Mouse (Mus musculus) testis, postnatal 10 days (tissue): ENCODE measurements around the gene Tiam2.

Source experiments
- DNase-seq: peaks from one replicate; pipeline ENCODE4 v3.0.0; 2021; ENCODE audit warnings: low spot score

The Tiam2 gene

GRCm38 (mm10) chr17:3452571-3453311, 126.4 kb downstream of the Tiam2 start:
- DNase-seq, result no peak

DNA sequence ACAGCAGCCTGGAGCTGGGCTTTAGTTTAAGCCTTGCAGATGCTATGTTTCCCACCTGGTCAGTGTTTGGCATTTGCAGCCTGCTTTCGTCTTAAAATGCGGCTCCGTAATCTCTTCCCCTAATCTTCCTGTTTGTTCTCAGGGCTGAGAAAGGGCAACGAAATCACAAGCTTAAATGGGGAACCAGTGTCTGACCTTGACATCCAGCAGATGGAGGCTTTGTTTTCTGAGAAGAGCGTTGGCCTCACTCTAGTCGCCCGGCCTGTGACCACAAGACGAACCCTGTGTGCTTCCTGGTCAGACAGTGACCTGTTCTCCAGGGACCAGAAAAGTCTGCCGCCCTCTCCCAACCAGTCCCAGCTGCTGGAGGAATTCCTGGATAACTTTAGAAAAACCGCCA, 127.6 kb downstream of the Tiam2 start:
- DNase-seq, result no peak

- no peak for DNase-seq
Observed at GRCm38 (mm10) chr17:3454850-3455249, 128.5 kb downstream of the Tiam2 start.

- no peak for DNase-seq
Observed at GRCm38 (mm10) chr17:3457914-3458681, 131.7 kb downstream of the Tiam2 start.

- no peak for DNase-seq
Observed at GRCm38 (mm10) chr17:3465861-3466260, 139.5 kb downstream of the Tiam2 start.

DNA sequence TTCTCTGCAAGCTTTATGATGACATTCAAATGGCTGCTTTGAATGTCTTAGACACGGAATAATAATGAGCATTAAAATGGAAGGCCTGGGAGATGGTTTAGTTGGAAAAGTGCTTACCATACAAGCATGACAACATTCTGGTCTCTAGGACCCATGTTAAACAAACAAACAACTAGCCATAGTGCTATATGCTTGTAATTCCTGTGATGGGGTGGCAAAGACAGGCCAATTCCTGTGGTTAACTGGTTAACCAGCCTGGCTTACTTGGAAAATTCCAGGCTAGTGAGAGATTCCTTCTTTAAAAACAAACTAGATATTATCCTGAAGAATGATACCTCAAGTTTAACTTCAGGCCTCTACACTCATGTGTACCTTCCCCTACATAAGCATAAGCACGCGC, 140.3 kb downstream of the Tiam2 start:
- no peak for DNase-seq

GRCm38 (mm10) chr17:3467636-3468324, 141.4 kb downstream of the Tiam2 start:
- no peak for DNase-seq

DNA sequence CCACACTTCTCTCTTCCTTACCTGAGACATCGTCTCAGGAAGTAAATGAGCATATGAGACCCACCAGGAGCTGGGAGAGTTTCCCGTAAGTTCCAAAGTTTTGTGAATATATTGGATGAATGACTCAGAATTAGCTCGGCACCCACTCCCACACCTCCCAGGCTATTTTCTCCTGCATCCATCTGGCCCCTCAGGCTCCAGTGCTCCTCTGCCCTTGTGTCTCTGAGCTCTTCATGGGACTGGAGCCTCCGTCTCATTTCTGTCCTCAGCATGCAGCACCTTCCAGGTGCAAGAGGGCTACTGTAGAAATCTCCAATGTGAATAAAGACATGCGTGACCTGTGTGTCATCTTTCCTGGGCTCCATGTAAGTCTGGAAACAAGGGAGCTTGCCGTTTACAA, 145.6 kb downstream of the Tiam2 start:
- DNase-seq, result no peak

- no peak for DNase-seq
Observed at GRCm38 (mm10) chr17:3476546-3476945, 150.2 kb downstream of the Tiam2 start.

DNA sequence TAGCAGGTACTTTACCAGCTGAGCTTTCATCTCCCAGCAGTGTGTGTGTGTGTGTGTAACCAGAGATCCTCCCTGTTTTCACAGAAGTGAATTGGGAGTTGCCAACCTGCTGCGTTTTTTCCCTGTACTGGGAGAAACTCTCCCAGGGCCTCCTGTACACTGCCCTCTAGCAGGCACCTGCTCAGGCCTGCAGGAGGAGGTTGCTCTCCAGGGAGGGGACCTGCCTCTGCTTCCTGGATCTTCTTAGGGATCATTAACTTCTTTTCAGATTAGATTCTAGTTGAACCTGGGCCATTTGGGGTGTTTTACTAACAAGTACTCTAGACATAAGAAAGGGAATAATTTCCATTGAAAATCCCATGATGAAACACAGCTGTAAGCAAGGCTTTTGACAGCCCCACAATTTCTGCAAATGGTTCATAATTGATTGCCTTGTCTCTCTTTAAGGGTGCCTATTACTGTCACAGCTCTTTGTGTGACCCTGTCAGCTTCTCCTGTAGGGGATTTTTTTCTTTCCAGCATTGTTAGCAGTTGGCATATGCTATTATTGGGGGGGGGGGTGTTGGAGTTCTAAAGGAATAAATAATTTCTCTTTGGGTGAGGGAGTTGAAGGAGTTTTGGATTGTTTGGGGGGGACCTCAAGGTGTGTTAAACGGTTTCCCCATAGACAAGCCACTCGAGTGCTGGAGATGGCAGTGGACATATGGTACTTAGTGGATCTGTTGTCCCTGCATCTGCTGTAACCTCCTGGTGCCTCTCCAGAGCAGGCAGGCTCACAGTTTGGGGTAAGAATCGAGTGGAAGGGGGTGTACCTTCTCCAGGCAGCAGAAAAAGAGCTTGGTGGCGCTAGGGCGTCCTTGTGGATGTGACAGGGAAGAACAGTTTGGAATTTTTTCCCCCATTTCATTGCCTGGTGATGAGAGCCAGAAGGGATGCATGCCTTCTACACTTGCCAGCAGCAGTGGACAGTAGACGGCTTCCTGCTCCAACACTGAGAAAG, 155.5 kb downstream of the Tiam2 start:
- no peak for DNase-seq

- DNase-seq, result no peak
Observed at GRCm38 (mm10) chr17:3483091-3483490, 156.7 kb downstream of the Tiam2 start.

GRCm38 (mm10) chr17:3485851-3486250, 159.5 kb downstream of the Tiam2 start:
- DNase-seq, result no peak

DNA sequence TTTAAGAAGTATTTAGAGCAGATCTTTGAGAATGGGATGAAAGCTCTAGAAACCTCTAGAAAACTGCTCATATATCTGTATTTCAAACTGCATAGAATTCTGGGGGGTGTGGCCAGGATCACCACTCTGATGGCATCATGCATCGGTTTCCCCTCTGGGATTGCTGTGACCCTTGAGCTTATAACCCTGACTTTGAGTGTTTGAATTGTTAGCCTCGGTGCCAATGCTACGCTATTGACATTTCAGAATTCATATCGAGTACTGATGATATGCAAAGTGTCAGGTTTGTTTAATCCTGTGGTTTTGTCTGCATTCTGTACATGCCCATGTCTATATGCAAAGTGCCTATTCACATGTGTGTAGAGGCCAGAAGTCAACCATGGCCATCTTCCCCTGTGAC, 160.8 kb downstream of the Tiam2 start:
- no peak for DNase-seq

DNA sequence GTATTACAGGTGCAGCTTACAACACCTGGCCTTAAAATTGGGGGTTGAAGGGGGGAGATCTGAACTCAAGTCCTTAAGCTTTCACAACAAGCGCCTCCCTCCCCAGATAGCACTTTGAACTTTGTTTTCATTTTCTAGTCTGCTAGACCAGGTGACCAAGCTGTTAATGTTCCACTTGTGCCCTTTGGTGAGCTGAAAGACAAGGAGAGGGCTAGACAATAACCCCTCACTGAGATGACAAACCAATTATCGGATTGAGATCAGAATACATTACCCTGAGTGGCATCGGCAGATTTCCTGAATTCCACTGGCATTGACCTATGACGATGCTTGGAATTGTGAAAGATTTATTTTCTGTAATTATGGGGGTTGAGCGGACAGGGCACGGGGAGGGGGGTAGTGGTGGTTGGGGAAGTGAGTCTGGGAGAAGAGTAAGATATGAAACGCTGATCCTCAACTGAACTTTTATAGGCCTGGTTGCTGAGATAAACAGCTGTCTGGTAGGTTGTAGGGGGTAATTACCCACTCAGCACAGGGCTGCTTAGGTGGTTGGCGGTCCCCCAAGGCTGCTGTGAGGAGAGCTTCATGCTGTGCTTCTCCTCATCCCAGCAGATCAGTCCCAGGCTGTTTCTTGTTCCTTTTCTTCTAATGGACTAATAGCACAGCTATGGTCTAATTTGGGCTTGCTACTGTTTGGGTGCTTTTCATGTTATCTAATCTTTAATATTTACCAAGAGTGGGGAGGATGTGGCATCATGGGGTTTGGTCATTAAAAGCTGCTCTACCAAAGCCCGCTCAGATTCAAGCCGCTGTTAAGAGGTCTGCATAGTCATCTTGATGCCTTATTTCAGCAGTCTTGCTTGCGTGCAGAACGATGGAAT, 161.6 kb downstream of the Tiam2 start:
- DNase-seq, result no peak

- DNase-seq, result no peak
Observed at GRCm38 (mm10) chr17:3490216-3490895, 164.0 kb downstream of the Tiam2 start.

- no peak for DNase-seq
Observed at GRCm38 (mm10) chr17:3491065-3491464, 164.7 kb downstream of the Tiam2 start.

- DNase-seq, result no peak
Observed at GRCm38 (mm10) chr17:3491667-3492066, 165.3 kb downstream of the Tiam2 start.

GRCm38 (mm10) chr17:3495576-3495975, 169.2 kb downstream of the Tiam2 start:
- DNase-seq, result no peak

- DNase-seq, result no peak
Observed at GRCm38 (mm10) chr17:3496080-3496479, 169.7 kb downstream of the Tiam2 start.

DNA sequence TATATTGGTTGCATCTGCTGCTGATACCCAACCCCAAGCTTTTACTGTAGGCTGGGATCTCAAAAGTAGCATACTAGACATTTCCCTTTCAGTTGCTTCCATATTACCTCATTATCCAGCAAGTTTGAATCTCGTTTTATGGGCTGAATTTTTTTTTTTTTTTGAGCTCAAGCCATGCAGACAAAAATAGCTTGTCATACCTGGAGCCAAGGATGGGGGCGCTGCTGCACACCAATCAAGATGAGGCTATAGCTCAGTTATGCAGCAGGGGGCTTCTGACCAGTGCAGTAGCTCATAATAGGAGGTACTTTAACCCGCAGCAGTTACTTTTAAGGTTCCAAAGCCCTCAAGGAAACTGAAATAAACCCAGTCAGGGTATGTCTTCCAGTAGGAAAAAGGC, 171.7 kb downstream of the Tiam2 start:
- DNase-seq, result peak; percentile 74
